Mouse (Mus musculus) E14TG2a.4 (cell line): Measurements from ENCODE around the gene Cog8.

Experiments used
- CTCF ChIP-seq: conservative IDR thresholded peaks from 2 replicates; pipeline ENCODE4 v1.5.1; 2014; ENCODE audit warnings: low read length
- POU5F1 ChIP-seq: IDR thresholded peaks from 2 replicates; pipeline ENCODE4 v1.6.1; 2014; ENCODE audit warnings: low read length, borderline replicate concordance

DNA sequence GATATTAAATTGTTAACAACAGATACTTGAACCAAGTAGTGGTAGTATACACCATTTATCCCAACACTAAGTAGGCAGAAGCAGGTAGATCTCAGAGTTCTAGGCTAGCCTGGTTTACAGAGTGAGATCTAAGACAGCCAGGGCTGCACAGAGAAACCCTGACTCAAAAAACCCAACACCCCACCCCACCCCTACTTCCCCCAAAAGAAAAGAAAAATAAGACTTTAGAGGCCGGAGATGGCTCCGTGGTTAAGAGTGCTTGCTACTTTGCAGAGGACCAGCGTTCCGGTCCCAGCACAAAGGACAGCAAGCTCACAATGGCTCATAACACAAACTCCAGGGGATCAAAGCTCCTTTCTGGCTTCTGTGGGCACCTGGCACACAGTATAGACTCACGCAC is 29.5 kb upstream of the Cog8 start:
- TF ChIP-seq CTCF = no peak
- no peak for TF ChIP-seq POU5F1
